Mouse (Mus musculus): ENCODE measurements around the gene Pon2. TPM values are rescaled to one million over a fixed set of nuclear protein-coding genes. Genes with fewer than 3 reads are reported as not detected.
"Not testable (repeated sequence)": the region's sequence is repeated elsewhere in the genome, so short reads cannot be mapped to it uniquely, and the experiment has no call there.

The Pon2 gene
- polyA plus RNA-seq, 1 experiment from 2014 or later = 24.7 TPM

DNA sequence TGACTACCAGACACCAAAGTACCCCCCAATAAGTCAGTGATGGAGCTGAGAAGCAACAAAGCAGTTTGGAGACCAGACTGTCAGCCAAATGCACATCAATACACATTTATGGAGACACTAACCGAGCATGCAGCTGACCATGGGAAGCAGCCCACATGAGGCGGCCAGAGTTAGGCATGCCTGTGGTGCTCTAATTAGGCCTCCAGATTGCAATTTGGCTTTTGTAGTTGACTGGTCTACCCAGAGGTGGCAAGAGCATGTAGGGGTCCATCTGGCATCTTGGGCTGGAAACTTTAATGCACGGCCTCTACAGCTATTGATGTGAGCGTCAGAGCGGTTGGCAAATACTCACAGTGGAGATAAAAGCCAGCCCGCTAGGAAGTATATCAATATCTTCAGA lies 52.3 kb downstream of the Pon2 start:
- H3K4me3 ChIP-seq = no peak overlapping the region
- no peak overlapping the region for H3K27ac ChIP-seq
- H3K36me3 ChIP-seq = no peaks in the 10 kb centered on the region
- H3K4me1 ChIP-seq = no peaks in the 10 kb centered on the region
- H3K4me2 ChIP-seq (replicated peaks) = no peak overlapping the region
- WGBS = 82% methylated on average over 6 of the region's 6 CpGs
- H3K9me3 ChIP-seq = no peaks in the 10 kb centered on the region
- ATAC-seq (ENCODE audit: low FRiP score, low read depth) = no peak
- H3K9ac ChIP-seq = no peak overlapping the region
- H3K27me3 ChIP-seq = no peaks in the 10 kb centered on the region

DNA sequence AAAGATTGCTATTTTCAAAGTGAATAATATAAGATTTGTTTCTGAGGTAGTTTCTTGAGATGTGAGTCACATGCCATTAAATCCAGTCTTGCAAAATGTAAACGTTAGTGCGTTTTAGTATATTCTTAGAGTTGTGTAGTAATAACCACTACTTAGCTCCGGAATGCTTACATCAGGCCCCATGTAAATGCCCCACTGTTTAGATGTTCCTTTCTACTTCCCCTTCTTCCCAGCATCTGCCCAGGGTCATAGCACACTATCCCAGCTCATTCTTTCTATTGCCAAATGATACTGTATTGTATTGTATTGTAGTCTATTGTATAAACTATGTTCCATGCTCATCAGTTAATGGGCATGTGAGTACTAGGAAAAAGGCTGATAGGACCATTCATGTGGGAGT lies 59.5 kb downstream of the Pon2 start:
- 86% methylated on average over 3 of the region's 3 CpGs for WGBS
- no peaks in the 10 kb centered on the region for H3K9me3 ChIP-seq

DNA sequence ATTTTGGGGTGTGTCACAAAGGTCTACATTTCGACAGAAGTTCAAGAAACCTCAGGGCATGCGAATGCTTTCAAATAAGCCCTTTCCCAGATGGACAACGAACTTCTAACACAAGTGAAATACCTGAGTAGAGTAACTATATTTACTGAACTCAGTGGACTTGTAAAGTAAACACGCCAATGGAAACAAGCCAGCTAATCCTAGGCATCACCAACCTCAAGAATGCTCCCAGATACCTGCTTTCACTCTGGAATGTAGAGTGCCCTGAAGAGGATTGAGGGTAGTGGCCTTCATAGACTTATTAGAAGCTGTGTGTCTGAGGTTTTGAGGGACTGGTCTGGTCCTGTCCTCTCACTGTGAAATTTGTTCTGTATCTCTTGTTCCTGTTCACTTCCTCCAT lies 60.7 kb downstream of the Pon2 start:
- H3K4me2 ChIP-seq (replicated peaks) = no peak overlapping the region
- no peaks in the 10 kb centered on the region for H3K4me1 ChIP-seq
- H3K9ac ChIP-seq = no peak overlapping the region
- H3K27me3 ChIP-seq = no peaks in the 10 kb centered on the region
- H3K36me3 ChIP-seq = no peaks in the 10 kb centered on the region
- H3K4me3 ChIP-seq = no peak overlapping the region
- H3K9me3 ChIP-seq = no peaks in the 10 kb centered on the region
- 69% methylated on average over 4 of the region's 4 CpGs for WGBS
- ATAC-seq (ENCODE audit: low FRiP score, low read depth) = no peak
- no peak overlapping the region for H3K27ac ChIP-seq

More for the DNA sequence above, 59.5 kb downstream of the Pon2 start:
- no peaks in the 10 kb centered on the region for H3K36me3 ChIP-seq
- H3K27ac ChIP-seq = no peak overlapping the region
- no peak overlapping the region for H3K4me2 ChIP-seq (replicated peaks)
- no peak overlapping the region for H3K9ac ChIP-seq
- H3K4me1 ChIP-seq = no peaks in the 10 kb centered on the region
- no peak overlapping the region for H3K4me3 ChIP-seq
- H3K27me3 ChIP-seq = no peaks in the 10 kb centered on the region
- ATAC-seq (ENCODE audit: low FRiP score, low read depth) = no peak

DNA sequence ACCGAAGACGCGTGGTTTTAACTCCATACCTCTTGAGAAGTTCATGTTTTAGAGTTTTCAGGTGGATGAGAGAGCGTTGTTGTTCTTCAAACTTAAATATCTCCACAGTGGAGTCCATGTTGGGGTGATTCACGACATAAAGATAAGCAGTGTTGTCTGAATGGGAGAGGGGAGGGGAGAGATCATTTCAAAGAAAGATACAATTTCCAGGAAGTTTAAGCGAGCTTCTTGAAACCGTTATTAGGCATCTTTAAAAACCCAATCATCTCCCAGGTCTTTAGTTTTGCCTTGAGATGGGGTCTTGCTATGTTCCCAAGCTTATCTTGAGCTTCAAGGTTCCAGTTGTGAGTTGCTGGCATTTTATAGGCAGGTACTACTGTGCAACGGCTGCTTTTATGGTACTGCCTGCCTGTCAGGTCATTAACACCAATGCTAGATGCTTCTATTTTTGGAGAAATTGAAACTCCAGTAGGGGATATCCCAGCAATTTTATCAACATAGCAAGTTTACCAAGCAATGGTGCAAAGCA lies 61.3 kb downstream of the Pon2 start:
- no peak for ATAC-seq (ENCODE audit: low FRiP score, low read depth)
- no peaks in the 10 kb centered on the region for H3K4me1 ChIP-seq
- no peaks in the 10 kb centered on the region for H3K36me3 ChIP-seq
- H3K27ac ChIP-seq = no peak overlapping the region
- 86% methylated on average over 8 of the region's 8 CpGs for WGBS
- no peaks in the 10 kb centered on the region for H3K27me3 ChIP-seq
- H3K9me3 ChIP-seq = no peaks in the 10 kb centered on the region
- no peak overlapping the region for H3K9ac ChIP-seq
- no peak overlapping the region for H3K4me2 ChIP-seq (replicated peaks)
- H3K4me3 ChIP-seq = no peak overlapping the region

DNA sequence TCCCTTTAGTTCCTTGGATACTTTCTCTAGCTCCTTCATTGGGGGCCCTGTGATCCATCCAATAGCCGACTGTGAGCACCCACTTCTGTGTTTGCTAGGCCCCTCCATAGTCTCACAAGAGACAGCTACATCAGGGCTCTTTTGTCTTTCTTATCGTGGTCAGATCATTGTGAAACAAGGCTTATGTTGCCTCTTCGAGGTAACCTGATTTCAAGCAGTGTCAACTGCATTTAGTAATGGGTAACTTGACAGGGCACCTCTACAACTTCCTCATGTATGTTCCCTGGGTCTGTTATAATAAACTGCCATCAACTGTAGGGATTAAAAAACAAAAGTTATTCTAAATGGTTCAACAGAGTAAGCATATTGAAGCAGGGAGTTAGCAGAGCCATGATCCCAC lies 63.7 kb downstream of the Pon2 start:
- no peak overlapping the region for H3K27ac ChIP-seq
- no peak overlapping the region for H3K4me3 ChIP-seq
- no peaks in the 10 kb centered on the region for H3K4me1 ChIP-seq
- no peak for ATAC-seq (ENCODE audit: low FRiP score, low read depth)
- no peaks in the 10 kb centered on the region for H3K36me3 ChIP-seq
- H3K9ac ChIP-seq = no peak overlapping the region
- 79% methylated on average over 3 of the region's 3 CpGs for WGBS
- H3K27me3 ChIP-seq = no peaks in the 10 kb centered on the region
- H3K9me3 ChIP-seq = no peaks in the 10 kb centered on the region
- no peak overlapping the region for H3K4me2 ChIP-seq (replicated peaks)

DNA sequence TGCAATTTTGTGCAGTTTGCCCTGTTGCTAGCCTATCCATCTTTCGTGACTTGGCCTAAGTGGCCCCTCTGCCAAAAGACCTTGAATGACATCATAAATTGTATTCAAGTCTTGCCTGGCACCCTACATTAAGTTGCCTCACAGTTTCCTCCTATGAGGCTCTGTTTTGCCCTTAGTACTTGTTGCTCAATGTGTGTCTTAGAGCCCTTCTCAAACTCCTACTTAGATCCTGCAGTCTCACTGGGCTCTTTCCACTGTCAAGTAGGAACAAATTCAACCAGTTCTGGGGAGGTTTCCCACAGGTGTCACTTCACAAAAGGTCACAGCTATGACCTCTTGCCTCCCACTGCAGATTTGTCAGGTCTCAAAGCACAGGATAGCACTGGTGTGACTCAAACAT lies 64.4 kb downstream of the Pon2 start:
- Histone ChIP-seq H3K4me1 (no peaks in the 10 kb centered on the region), H3K27ac (no peak overlapping the region), H3K9me3 (no peaks in the 10 kb centered on the region), H3K9ac (no peak overlapping the region), H3K4me2 (replicated peaks) (no peak overlapping the region), H3K36me3 (no peaks in the 10 kb centered on the region), H3K27me3 (no peaks in the 10 kb centered on the region), H3K4me3 (no peak overlapping the region)
- WGBS = 91% methylated on average over 1 of the region's 1 CpGs
- no peak for ATAC-seq (ENCODE audit: low FRiP score, low read depth)

DNA sequence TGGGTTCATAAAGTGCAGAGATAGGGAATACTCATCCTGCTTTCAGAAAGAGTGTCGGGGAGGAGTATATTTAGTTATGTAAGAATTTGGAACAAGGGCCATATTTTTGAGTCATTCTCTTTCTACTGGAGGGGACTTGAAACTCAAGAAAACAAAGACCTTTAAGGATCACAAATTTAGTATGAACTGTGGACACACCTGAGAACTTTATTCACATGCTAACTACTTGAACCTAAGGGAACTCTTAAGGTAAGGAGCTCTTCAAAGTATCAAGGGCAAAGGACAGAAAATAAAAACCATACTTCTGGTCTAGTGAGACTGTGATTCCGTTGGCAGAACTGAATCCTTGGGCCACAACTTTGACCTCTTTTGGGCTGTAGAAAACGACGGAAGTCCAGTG lies 66.2 kb downstream of the Pon2 start:
- ATAC-seq (ENCODE audit: low FRiP score, low read depth) = no peak
- no peaks in the 10 kb centered on the region for H3K27me3 ChIP-seq
- H3K9ac ChIP-seq = no peak overlapping the region
- no peaks in the 10 kb centered on the region for H3K4me1 ChIP-seq
- H3K36me3 ChIP-seq = no peaks in the 10 kb centered on the region
- no peak overlapping the region for H3K27ac ChIP-seq
- 88% methylated on average over 4 of the region's 4 CpGs for WGBS
- H3K4me2 ChIP-seq (replicated peaks) = no peak overlapping the region
- H3K4me3 ChIP-seq = no peak overlapping the region
- no peaks in the 10 kb centered on the region for H3K9me3 ChIP-seq

DNA sequence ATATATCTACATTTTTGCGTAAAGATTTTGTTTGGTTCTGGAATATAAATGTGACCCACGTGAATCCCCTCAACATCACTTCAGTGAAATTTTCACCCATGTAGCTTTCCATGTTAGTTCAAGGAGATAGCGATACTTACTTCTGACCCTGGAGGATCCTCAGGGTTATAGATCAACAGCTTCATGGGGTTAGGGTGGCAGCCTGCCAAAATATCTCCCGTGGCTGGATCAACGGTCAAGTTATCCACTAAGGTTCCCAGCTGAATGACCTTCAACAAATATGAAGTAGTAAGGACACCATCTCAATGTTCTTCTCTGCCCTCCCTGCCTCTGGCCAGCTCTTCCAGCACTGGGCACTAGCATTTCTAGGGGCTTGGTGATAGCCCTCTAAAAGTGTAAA lies 68.0 kb downstream of the Pon2 start:
- Histone ChIP-seq H3K4me3 (no peak overlapping the region), H3K27ac (no peak overlapping the region), H3K9ac (no peak overlapping the region), H3K36me3 (no peaks in the 10 kb centered on the region), H3K27me3 (no peaks in the 10 kb centered on the region), H3K4me1 (no peaks in the 10 kb centered on the region), H3K9me3 (no peaks in the 10 kb centered on the region), H3K4me2 (replicated peaks) (no peak overlapping the region)
- 90% methylated on average over 5 of the region's 5 CpGs for WGBS
- no peak for ATAC-seq (ENCODE audit: low FRiP score, low read depth)

DNA sequence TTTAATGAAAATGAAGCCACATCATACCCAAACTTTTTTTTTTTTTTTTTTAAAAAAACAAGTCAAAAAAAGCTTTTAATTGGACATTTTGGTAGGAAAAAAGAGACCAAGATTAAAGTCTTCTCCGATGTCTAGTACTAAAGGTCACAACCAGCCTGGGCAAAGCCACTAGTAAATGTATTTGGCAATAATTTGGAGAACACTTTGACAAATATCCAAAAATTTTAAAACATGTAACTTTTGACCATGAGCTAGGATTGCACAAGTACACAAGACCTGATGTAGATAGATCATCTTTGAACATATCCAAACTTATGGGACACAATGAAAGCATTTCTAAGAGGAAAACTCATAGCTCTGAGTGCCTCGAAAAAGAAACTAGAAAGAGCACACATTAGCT lies 74.7 kb downstream of the Pon2 start:
- not testable (repeated sequence) for H3K4me3 ChIP-seq; H3K4me2 ChIP-seq (replicated peaks); H3K9me3 ChIP-seq; ATAC-seq (ENCODE audit: low FRiP score, low read depth); H3K36me3 ChIP-seq; H3K27ac ChIP-seq; H3K4me1 ChIP-seq; H3K27me3 ChIP-seq; H3K9ac ChIP-seq
- 90% methylated on average over 2 of the region's 2 CpGs for WGBS

DNA sequence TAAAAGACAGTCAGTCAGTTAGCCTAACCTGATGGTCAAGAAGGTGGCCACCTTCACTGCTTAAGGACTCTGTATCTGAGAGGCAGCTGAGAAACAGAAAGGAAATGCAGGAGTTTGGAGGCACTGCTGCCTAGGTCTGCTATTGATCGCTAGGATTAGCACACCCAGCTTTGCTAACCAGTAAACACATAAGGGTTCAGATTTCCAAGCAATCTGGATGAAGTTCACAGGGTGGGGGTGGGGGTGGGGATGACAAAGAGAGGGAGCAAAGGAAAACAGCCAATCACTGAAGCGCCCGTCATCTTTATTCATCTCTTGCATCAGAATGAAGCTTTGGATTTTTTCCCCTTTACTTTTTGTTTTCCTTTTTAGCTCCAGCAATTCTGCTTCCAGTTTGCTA lies 76.2 kb downstream of the Pon2 start:
- H3K27me3 ChIP-seq = no peaks in the 10 kb centered on the region
- H3K4me1 ChIP-seq = no peaks in the 10 kb centered on the region
- 59% methylated on average over 3 of the region's 3 CpGs for WGBS
- no peak overlapping the region for H3K27ac ChIP-seq
- H3K4me3 ChIP-seq = no peak overlapping the region
- H3K9ac ChIP-seq = no peak overlapping the region
- ATAC-seq (ENCODE audit: low FRiP score, low read depth) = no peak
- H3K36me3 ChIP-seq = no peaks in the 10 kb centered on the region
- H3K4me2 ChIP-seq (replicated peaks) = no peak overlapping the region
- H3K9me3 ChIP-seq = no peaks in the 10 kb centered on the region

DNA sequence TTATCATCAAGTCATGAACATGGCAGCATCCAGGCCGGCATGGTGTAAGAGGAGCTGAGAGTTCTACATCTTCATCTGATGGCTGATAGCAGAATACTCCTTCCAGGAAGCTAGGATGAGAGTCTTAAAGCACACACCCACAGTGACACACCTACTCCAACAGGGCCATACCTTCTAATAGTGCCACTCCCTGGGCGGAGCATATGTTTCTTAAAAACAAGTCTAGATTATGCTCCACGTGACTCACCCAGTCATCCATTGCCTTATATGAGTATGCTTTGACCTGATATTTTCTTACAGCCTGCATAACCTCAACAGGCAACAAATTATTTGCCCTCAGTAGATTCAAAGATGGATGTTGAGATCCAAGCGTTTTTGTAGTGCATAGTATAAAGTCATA lies 80.1 kb downstream of the Pon2 start:
- no peaks in the 10 kb centered on the region for H3K36me3 ChIP-seq
- H3K9ac ChIP-seq = no peak overlapping the region
- no peak overlapping the region for H3K27ac ChIP-seq
- H3K4me2 ChIP-seq (replicated peaks) = no peak overlapping the region
- H3K27me3 ChIP-seq = no peaks in the 10 kb centered on the region
- no peak overlapping the region for H3K4me3 ChIP-seq
- H3K4me1 ChIP-seq = no peaks in the 10 kb centered on the region
- H3K9me3 ChIP-seq = no peaks in the 10 kb centered on the region
- ATAC-seq (ENCODE audit: low FRiP score, low read depth) = no peak
- 91% methylated on average over 4 of the region's 4 CpGs for WGBS
